ENCODE assay signal across 26 mouse cellular contexts in the genomic region with DNA sequence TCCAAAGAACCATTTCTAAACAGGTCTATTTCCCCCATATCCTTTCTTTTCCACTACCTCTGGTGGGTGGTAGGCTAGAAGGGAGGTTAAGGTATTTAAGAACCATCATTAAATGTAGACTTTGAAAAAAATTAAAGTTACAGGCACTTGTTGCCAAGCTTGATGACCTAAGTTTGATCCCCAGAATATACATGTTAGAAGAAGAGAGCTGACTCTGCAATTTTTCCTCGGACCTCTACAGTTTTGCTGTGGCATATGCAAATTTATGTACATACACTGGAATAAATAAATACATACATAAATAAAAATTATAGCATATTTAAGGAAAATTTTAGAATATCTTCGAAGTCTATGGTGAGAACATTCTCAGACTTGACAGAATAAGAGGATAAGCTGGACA.
"Had no signal": no experiment of that assay in that cellular context is flagged by ENCODE, and none has a peak within 500 bp of the region (broad histone marks: within the 10 kb centered on the region; RNA-seq: fewer than 3 reads in every experiment).

No protein-coding gene starts in this region.

- H3K27ac ChIP-seq: embryonic facial prominence, embryonic 10.5 days; embryonic facial prominence, embryonic 12.5 days; embryonic facial prominence, embryonic 13.5 days; embryonic facial prominence, embryonic 15.5 days; forebrain, embryonic 10.5 days; forebrain, embryonic 12.5 days; forebrain, embryonic 13.5 days; forebrain, embryonic 15.5 days; gastrocnemius, adult 2 months; heart, adult 2 months had no signal

- H3K9me3 ChIP-seq: embryonic facial prominence, embryonic 12.5 days; embryonic facial prominence, embryonic 15.5 days; forebrain, embryonic 10.5 days; forebrain, embryonic 12.5 days; forebrain, embryonic 15.5 days had no signal

- H3K9ac ChIP-seq: embryonic facial prominence, embryonic 12.5 days; embryonic facial prominence, embryonic 13.5 days; embryonic facial prominence, embryonic 15.5 days; forebrain, embryonic 12.5 days; forebrain, embryonic 13.5 days; forebrain, embryonic 15.5 days; forebrain, postnatal 0 days had no signal

- H3K27me3 ChIP-seq: embryonic facial prominence, embryonic 12.5 days; embryonic facial prominence, embryonic 13.5 days; embryonic facial prominence, embryonic 15.5 days; forebrain, embryonic 12.5 days; forebrain, embryonic 13.5 days; forebrain, embryonic 15.5 days had no signal

- DNase-seq: cerebellum, adult 9-11 months; cerebellum, postnatal 10 days; cerebellum, postnatal 14 days; cerebellum, postnatal 25 days; cerebellum, postnatal 36 days; embryo, embryonic 11 days; forebrain, postnatal 0 days; gastrocnemius, adult 2 months; gastrocnemius, postnatal 10 days; gastrocnemius, postnatal 14 days; gastrocnemius, postnatal 25 days; gastrocnemius, postnatal 36 days; heart, adult 11 months; heart, adult 18-20 months; heart, adult 2 months had no signal

- H3K4me1 ChIP-seq: embryonic facial prominence, embryonic 10.5 days; embryonic facial prominence, embryonic 12.5 days; embryonic facial prominence, embryonic 13.5 days; embryonic facial prominence, embryonic 15.5 days; forebrain, embryonic 10.5 days; forebrain, embryonic 12.5 days; forebrain, embryonic 13.5 days; forebrain, embryonic 15.5 days had no signal

- H3K4me3 ChIP-seq: embryonic facial prominence, embryonic 10.5 days; embryonic facial prominence, embryonic 12.5 days; embryonic facial prominence, embryonic 13.5 days; embryonic facial prominence, embryonic 15.5 days; erythroblast, embryonic 14.5 days; forebrain, embryonic 10.5 days; forebrain, embryonic 12.5 days; forebrain, embryonic 13.5 days; forebrain, embryonic 15.5 days; gastrocnemius, adult 2 months; heart, adult 2 months had no signal

- H3K36me3 ChIP-seq: embryonic facial prominence, embryonic 10.5 days; embryonic facial prominence, embryonic 12.5 days; embryonic facial prominence, embryonic 13.5 days; embryonic facial prominence, embryonic 15.5 days; forebrain, embryonic 10.5 days; forebrain, embryonic 12.5 days; forebrain, embryonic 15.5 days had no signal

- H3K4me2 ChIP-seq: embryonic facial prominence, embryonic 12.5 days; embryonic facial prominence, embryonic 13.5 days; embryonic facial prominence, embryonic 15.5 days; forebrain, embryonic 12.5 days; forebrain, embryonic 13.5 days; forebrain, embryonic 15.5 days had no signal

- ATAC-seq: forebrain, embryonic 13.5 days; forebrain, embryonic 14.5 days; forebrain, embryonic 15.5 days; forebrain, embryonic 16.5 days; forebrain, postnatal 0 days had no signal
